Mouse (Mus musculus): Measurements from ENCODE around the gene D930007J09Rik.

- TF ChIP-seq CTCF (IDR thresholded peaks at IDR 0.05; ENCODE audit: low read depth) (no peak), EP300 (IDR thresholded peaks at IDR 0.05; ENCODE audit: low read depth) (no peak)
Measured at GRCm38 (mm10) chr13:32825546-32825945, 22.9 kb upstream of the D930007J09Rik start.

All from heart, postnatal 0 days (tissue).